Mouse (Mus musculus) liver, postnatal 0 days (tissue): ENCODE results near the gene Mylk.

Experiments
- CTCF ChIP-seq: sonication (generic); IDR thresholded peaks from 2 replicates; pipeline ENCODE4 v1.5.1; 2016; ENCODE audit warnings: antibody characterized with exemption, low read depth
- EP300 ChIP-seq: IDR thresholded peaks from 2 replicates; pipeline ENCODE4 v1.6.1; 2016; ENCODE audit warnings: antibody characterized with exemption, low read depth, mild to moderate bottlenecking

- no peak for TF ChIP-seq CTCF
- no peak for TF ChIP-seq EP300
Measured at GRCm38 (mm10) chr16:34725156-34725555, 19.9 kb upstream of the Mylk start.
